Mouse (Mus musculus): ENCODE data around the gene Piezo1. TPM values are rescaled to one million over a fixed set of nuclear protein-coding genes. Genes with fewer than 3 reads are reported as not detected.

Gene Piezo1
- total and polyA plus RNA-seq, 3 experiments: 14.0 to 48.5 (median 14.8) TPM

DNA sequence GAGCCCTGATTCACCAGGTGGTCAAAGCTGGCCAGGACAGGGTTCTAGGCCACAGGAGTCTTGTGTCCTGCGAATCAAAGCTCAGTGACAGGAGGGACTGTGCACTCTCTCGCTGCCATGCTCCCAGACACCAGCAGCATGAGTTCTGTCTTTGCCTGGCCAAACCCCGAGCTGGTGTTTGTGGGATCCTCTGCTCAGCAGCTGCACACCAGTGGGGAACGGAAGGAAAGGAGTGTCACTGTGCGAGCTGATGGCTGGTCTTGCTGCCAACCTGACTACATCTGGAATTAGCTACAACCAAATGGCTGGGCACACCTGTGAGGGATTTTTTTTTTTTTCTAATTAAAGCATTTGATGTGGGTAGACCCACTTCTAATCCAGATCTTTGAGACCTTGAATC is 80.4 kb downstream of the Piezo1 start:
- Histone ChIP-seq H3K36me3 (ENCODE audit: control insufficient read depth, insufficient read depth, low read length) (no peaks in the 10 kb centered on the region), H3K79me2 (replicated peaks; ENCODE audit: control insufficient read depth, insufficient read depth, low read length) (no peaks in the 10 kb centered on the region; the same call in 1 of the 2 replicates), H3K27me3 (ENCODE audit: control insufficient read depth, insufficient read depth, low read length) (no peaks in the 10 kb centered on the region), H3K27ac (no peak overlapping the region), H3K4me3 (no peak overlapping the region), H3K9ac (ENCODE audit: low read depth, low read length) (no peak overlapping the region), H3K4me1 (ENCODE audit: control insufficient read depth, insufficient read depth, low read length) (peaks cover 4% of the 10 kb centered on the region)
- WGBS: 80% methylated on average over 5 of the region's 5 CpGs
- no peak for TF ChIP-seq EP300 (IDR thresholded peaks at IDR 0.05; ENCODE audit: insufficient read depth, low read depth, low read length)
- no peak for TF ChIP-seq POLR2A (IDR thresholded peaks at IDR 0.05; ENCODE audit: insufficient read depth, low read depth, low read length)
- no peak for TF ChIP-seq CTCF (IDR thresholded peaks at IDR 0.05)
- no peak for DNase-seq
- intact Hi-C loops (cut with DNase I): loop anchor here (10.0 kb wide), 1 partner anchor 744 kb away; the partner anchor contains the start of genes Chmp1a and Spata33

GRCm38 (mm10) chr8:122469965-122470364 is 81.2 kb downstream of the Piezo1 start:
- Histone ChIP-seq H3K27ac (no peak overlapping the region), H3K27me3 (ENCODE audit: control insufficient read depth, insufficient read depth, low read length) (no peaks in the 10 kb centered on the region), H3K79me2 (replicated peaks; ENCODE audit: control insufficient read depth, insufficient read depth, low read length) (no peaks in the 10 kb centered on the region; the same call in 1 of the 2 replicates), H3K36me3 (ENCODE audit: control insufficient read depth, insufficient read depth, low read length) (no peaks in the 10 kb centered on the region), H3K9ac (ENCODE audit: low read depth, low read length) (no peak overlapping the region), H3K4me1 (ENCODE audit: control insufficient read depth, insufficient read depth, low read length) (peaks cover 3% of the 10 kb centered on the region), H3K4me3 (no peak overlapping the region)
- WGBS: 85% methylated on average over 10 of the region's 10 CpGs
- intact Hi-C loops (cut with DNase I): loop anchor here (10.0 kb wide), 1 partner anchor 745 kb away; the partner anchor contains the start of genes Chmp1a and Spata33
- TF ChIP-seq POLR2A (IDR thresholded peaks at IDR 0.05; ENCODE audit: insufficient read depth, low read depth, low read length): no peak
- no peak for DNase-seq

GRCm38 (mm10) chr8:122469407-122469806 is 81.7 kb downstream of the Piezo1 start:
- no peaks in the 10 kb centered on the region for H3K27me3 ChIP-seq (ENCODE audit: control insufficient read depth, insufficient read depth, low read length)
- DNase-seq: no peak
- no peaks in the 10 kb centered on the region for H3K36me3 ChIP-seq (ENCODE audit: control insufficient read depth, insufficient read depth, low read length)
- H3K27ac ChIP-seq: no peak overlapping the region
- no peak overlapping the region for H3K4me3 ChIP-seq
- TF ChIP-seq CTCF (IDR thresholded peaks at IDR 0.05): no peak
- no peak for TF ChIP-seq EP300 (IDR thresholded peaks at IDR 0.05; ENCODE audit: insufficient read depth, low read depth, low read length)
- TF ChIP-seq POLR2A (IDR thresholded peaks at IDR 0.05; ENCODE audit: insufficient read depth, low read depth, low read length): no peak
- 61% methylated on average over 6 of the region's 6 CpGs for WGBS
- intact Hi-C loops (cut with DNase I): no loop called here
- H3K9ac ChIP-seq (ENCODE audit: low read depth, low read length): no peak overlapping the region
- no peaks in the 10 kb centered on the region for H3K79me2 ChIP-seq (replicated peaks; ENCODE audit: control insufficient read depth, insufficient read depth, low read length)
- H3K4me1 ChIP-seq (ENCODE audit: control insufficient read depth, insufficient read depth, low read length): no peaks in the 10 kb centered on the region

- Histone ChIP-seq H3K4me1 (ENCODE audit: control insufficient read depth, insufficient read depth, low read length) (no peaks in the 10 kb centered on the region), H3K27me3 (ENCODE audit: control insufficient read depth, insufficient read depth, low read length) (no peaks in the 10 kb centered on the region), H3K4me3 (no peak overlapping the region), H3K9ac (ENCODE audit: low read depth, low read length) (no peak overlapping the region), H3K79me2 (replicated peaks; ENCODE audit: control insufficient read depth, insufficient read depth, low read length) (no peaks in the 10 kb centered on the region), H3K27ac (no peak overlapping the region), H3K36me3 (ENCODE audit: control insufficient read depth, insufficient read depth, low read length) (no peaks in the 10 kb centered on the region)
- intact Hi-C loops (cut with DNase I): no loop called here
- TF ChIP-seq CTCF (IDR thresholded peaks at IDR 0.05): no peak
- no peak for TF ChIP-seq POLR2A (IDR thresholded peaks at IDR 0.05; ENCODE audit: insufficient read depth, low read depth, low read length)
- no peak for TF ChIP-seq EP300 (IDR thresholded peaks at IDR 0.05; ENCODE audit: insufficient read depth, low read depth, low read length)
- WGBS: 88% methylated on average over 13 of the region's 13 CpGs
- no peak for DNase-seq
Measured at GRCm38 (mm10) chr8:122467816-122468215, 83.3 kb downstream of the Piezo1 start.

- Histone ChIP-seq H3K9ac (ENCODE audit: low read depth, low read length) (no peak overlapping the region), H3K36me3 (ENCODE audit: control insufficient read depth, insufficient read depth, low read length) (no peaks in the 10 kb centered on the region), H3K4me1 (ENCODE audit: control insufficient read depth, insufficient read depth, low read length) (peaks cover 2% of the 10 kb centered on the region; the same call in 1 of the 2 replicates), H3K27me3 (ENCODE audit: control insufficient read depth, insufficient read depth, low read length) (no peaks in the 10 kb centered on the region), H3K79me2 (replicated peaks; ENCODE audit: control insufficient read depth, insufficient read depth, low read length) (no peaks in the 10 kb centered on the region), H3K27ac (no peak overlapping the region), H3K4me3 (no peak overlapping the region)
- WGBS: 64% methylated on average over 7 of the region's 7 CpGs
- intact Hi-C loops (cut with DNase I): no loop called here
- DNase-seq: no peak
- no peak for TF ChIP-seq POLR2A (IDR thresholded peaks at IDR 0.05; ENCODE audit: insufficient read depth, low read depth, low read length)
- TF ChIP-seq CTCF (IDR thresholded peaks at IDR 0.05): no peak
- no peak for TF ChIP-seq EP300 (IDR thresholded peaks at IDR 0.05; ENCODE audit: insufficient read depth, low read depth, low read length)
Measured at GRCm38 (mm10) chr8:122464985-122465384, 86.1 kb downstream of the Piezo1 start.

DNA sequence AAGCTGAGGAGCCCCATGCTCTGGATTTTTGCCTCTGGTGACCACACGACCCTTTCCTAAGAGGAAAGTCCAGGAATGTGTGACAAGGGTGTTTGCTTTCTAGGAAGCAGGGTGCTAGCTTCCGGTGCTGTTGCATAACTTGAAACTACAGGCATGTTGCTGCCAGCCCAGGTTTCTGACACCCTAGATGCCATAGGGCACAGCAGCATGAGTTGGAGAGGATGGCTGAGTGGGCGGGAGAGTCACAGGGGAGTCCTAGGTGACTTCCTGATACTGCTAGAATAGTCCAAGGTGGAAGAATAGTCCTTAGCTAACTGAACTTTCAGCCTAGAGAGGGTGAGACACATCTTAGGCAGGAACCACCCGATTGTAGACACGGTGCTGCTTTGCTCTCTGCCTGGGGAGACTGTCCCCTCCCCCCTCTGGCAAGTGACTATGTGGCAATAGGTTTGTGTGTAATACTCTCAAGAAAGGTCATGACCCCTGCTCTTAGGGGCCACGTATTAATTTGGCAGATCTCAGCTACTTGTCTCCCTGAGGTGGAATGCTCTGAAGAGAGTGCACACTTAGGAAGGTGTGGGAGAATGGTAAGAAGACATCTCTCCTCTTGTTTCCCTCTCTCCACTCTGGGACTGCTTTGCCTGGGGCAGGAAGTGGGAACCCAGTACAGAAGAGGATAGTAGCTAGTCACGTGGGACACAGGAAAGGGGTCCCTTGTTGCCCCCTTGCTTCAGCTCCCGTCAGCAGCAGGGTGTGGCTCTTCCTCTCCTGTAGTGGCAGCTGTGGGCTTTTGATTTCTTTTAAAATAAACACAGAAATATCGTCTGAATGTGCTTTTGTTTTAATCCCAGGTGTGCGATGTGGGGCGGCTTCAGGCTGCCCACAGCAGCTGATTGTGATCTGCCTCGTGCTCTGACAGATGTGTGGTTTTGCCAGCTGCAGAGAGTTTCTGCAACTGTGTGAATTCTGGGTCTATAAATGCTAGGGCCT is 87.2 kb downstream of the Piezo1 start:
- no peak for TF ChIP-seq CTCF (IDR thresholded peaks at IDR 0.05)
- TF ChIP-seq POLR2A (IDR thresholded peaks at IDR 0.05; ENCODE audit: insufficient read depth, low read depth, low read length): no peak
- TF ChIP-seq EP300 (IDR thresholded peaks at IDR 0.05; ENCODE audit: insufficient read depth, low read depth, low read length): no peak
- Histone ChIP-seq H3K4me1 (ENCODE audit: control insufficient read depth, insufficient read depth, low read length) (peaks cover 4% of the 10 kb centered on the region; the same call in 1 of the 2 replicates), H3K9ac (ENCODE audit: low read depth, low read length) (no peak overlapping the region), H3K79me2 (replicated peaks; ENCODE audit: control insufficient read depth, insufficient read depth, low read length) (no peaks in the 10 kb centered on the region), H3K27ac (no peak overlapping the region), H3K36me3 (ENCODE audit: control insufficient read depth, insufficient read depth, low read length) (no peaks in the 10 kb centered on the region), H3K27me3 (ENCODE audit: control insufficient read depth, insufficient read depth, low read length) (no peaks in the 10 kb centered on the region), H3K4me3 (no peak overlapping the region)
- DNase-seq: no peak
- intact Hi-C loops (cut with DNase I): no loop called here
- 39% methylated on average over 12 of the region's 12 CpGs for WGBS
